In genomic region chr17:25398520-25398838, GRCm38 (mm10) we compare ENCODE assay signal across 10 mouse cellular contexts. TPM values are rescaled to one million over a fixed set of nuclear protein-coding genes. Genes with fewer than 3 reads are reported as not detected.
DNase-seq lines count a peak whose midpoint lies in the region; ATAC-seq lines count a peak whose summit lies in the region.
"Had no signal": no experiment of that assay in that cellular context is flagged by ENCODE, and none has a peak within 500 bp of the region (broad histone marks: within the 10 kb centered on the region; RNA-seq: fewer than 3 reads in every experiment).

No protein-coding gene starts in this region.

- H3K27ac ChIP-seq in forebrain, embryonic 11.5 days (ENCODE audit: low read depth, low read length): no peak overlapping the region
- no peak overlapping the region for H3K27ac ChIP-seq in forebrain, embryonic 10.5 days
- no peak overlapping the region for H3K27ac ChIP-seq in neural tube, embryonic 11.5 days (ENCODE audit: low read depth, low read length)
- no peak overlapping the region for H3K27ac ChIP-seq in intestine, embryonic 15.5 days
- H3K27ac ChIP-seq in neural tube, embryonic 14.5 days (ENCODE audit: low read depth, low read length): no peak overlapping the region
- H3K27ac ChIP-seq: liver, embryonic 14.5 days had no signal

- no peaks in the 10 kb centered on the region for H3K9me3 ChIP-seq in forebrain, embryonic 11.5 days (ENCODE audit: control insufficient read depth, low read length)
- no peaks in the 10 kb centered on the region for H3K9me3 ChIP-seq in forebrain, embryonic 10.5 days
- H3K9me3 ChIP-seq in neural tube, embryonic 11.5 days (ENCODE audit: control insufficient read depth, low read length): no peaks in the 10 kb centered on the region
- no peaks in the 10 kb centered on the region for H3K9me3 ChIP-seq in intestine, embryonic 15.5 days
- no peaks in the 10 kb centered on the region for H3K9me3 ChIP-seq in neural tube, embryonic 14.5 days (ENCODE audit: control insufficient read depth, low read length)

- ATAC-seq in forebrain, embryonic 11.5 days (replicated peaks; ENCODE audit: low FRiP score): 0 out of 2 replicates have a peak, but pooled peaks have one; percentile 23
- ATAC-seq in neural tube, embryonic 11.5 days (ENCODE audit: insufficient read depth, low FRiP score, low TSS enrichment): 0 out of 2 replicates have a peak, but pooled peaks have one; percentile 41
- 0 out of 2 replicates have a peak, but pooled peaks have one; percentile 35 for ATAC-seq in intestine, embryonic 15.5 days
- peak; percentile 59; the same call in 1 of the 2 replicates for ATAC-seq in neural tube, embryonic 14.5 days (ENCODE audit: low read depth)
- ATAC-seq: Patski had no signal

- no peak overlapping the region for H3K4me3 ChIP-seq in forebrain, embryonic 11.5 days (ENCODE audit: low read depth, low read length)
- H3K4me3 ChIP-seq in forebrain, embryonic 10.5 days: no peak overlapping the region
- no peak overlapping the region for H3K4me3 ChIP-seq in neural tube, embryonic 11.5 days (ENCODE audit: low read depth, low read length)
- no peak overlapping the region for H3K4me3 ChIP-seq in intestine, embryonic 15.5 days (replicated peaks)
- no peak overlapping the region for H3K4me3 ChIP-seq in neural tube, embryonic 14.5 days (ENCODE audit: low read depth, low read length)

- no peak overlapping the region for H3K9ac ChIP-seq in forebrain, embryonic 11.5 days (ENCODE audit: low read length)
- H3K9ac ChIP-seq in neural tube, embryonic 11.5 days (ENCODE audit: low read length): no peak overlapping the region
- H3K9ac ChIP-seq in intestine, embryonic 15.5 days: no peak overlapping the region
- no peak overlapping the region; the same call in 1 of the 2 replicates for H3K9ac ChIP-seq in neural tube, embryonic 14.5 days (replicated peaks; ENCODE audit: low read depth, low read length)
- H3K9ac ChIP-seq: liver, embryonic 14.5 days had no signal

- 16% methylated on average over 13 of the region's 13 CpGs for WGBS in forebrain, embryonic 11.5 days
- WGBS in forebrain, embryonic 10.5 days: 29% methylated on average over 13 of the region's 13 CpGs
- WGBS in neural tube, embryonic 11.5 days: 24% methylated on average over 13 of the region's 13 CpGs
- WGBS in intestine, embryonic 15.5 days: 57% methylated on average over 13 of the region's 13 CpGs
- WGBS in neural tube, embryonic 14.5 days: 15% methylated on average over 13 of the region's 13 CpGs

- H3K4me2 ChIP-seq in forebrain, embryonic 11.5 days (ENCODE audit: low read depth, low read length, severe bottlenecking): no peak overlapping the region
- H3K4me2 ChIP-seq in neural tube, embryonic 11.5 days (ENCODE audit: low read depth): no peak overlapping the region
- no peak overlapping the region for H3K4me2 ChIP-seq in intestine, embryonic 15.5 days (replicated peaks)
- H3K4me2 ChIP-seq in neural tube, embryonic 14.5 days (ENCODE audit: low read depth, low read length): no peak overlapping the region

- peaks cover 8% of the 10 kb centered on the region; the same call in 1 of the 2 replicates for H3K4me1 ChIP-seq in forebrain, embryonic 11.5 days (replicated peaks; ENCODE audit: control insufficient read depth, insufficient read depth, low read length)
- peaks cover 47% of the 10 kb centered on the region for H3K4me1 ChIP-seq in forebrain, embryonic 10.5 days
- H3K4me1 ChIP-seq in neural tube, embryonic 11.5 days (ENCODE audit: control insufficient read depth, insufficient read depth, low read length): no peaks in the 10 kb centered on the region; the same call in 1 of the 2 replicates
- H3K4me1 ChIP-seq in intestine, embryonic 15.5 days (replicated peaks): 0 out of 2 replicates have a peak, but pooled peaks cover 3% of the 10 kb centered on the region
- H3K4me1 ChIP-seq in neural tube, embryonic 14.5 days (ENCODE audit: control insufficient read depth, insufficient read depth, low read length): no peaks in the 10 kb centered on the region

- H3K27me3 ChIP-seq in forebrain, embryonic 11.5 days (ENCODE audit: control insufficient read depth, insufficient read depth, low read length): peaks cover 36% of the 10 kb centered on the region
- H3K27me3 ChIP-seq in forebrain, embryonic 10.5 days (ENCODE audit: poor library complexity, severe bottlenecking): peaks cover 82% of the 10 kb centered on the region
- no peaks in the 10 kb centered on the region for H3K27me3 ChIP-seq in neural tube, embryonic 11.5 days (ENCODE audit: control insufficient read depth, insufficient read depth, low read length)
- no peaks in the 10 kb centered on the region for H3K27me3 ChIP-seq in intestine, embryonic 15.5 days (replicated peaks)
- H3K27me3 ChIP-seq in neural tube, embryonic 14.5 days (ENCODE audit: control insufficient read depth, insufficient read depth, low read length): no peaks in the 10 kb centered on the region

- DNase-seq in forebrain, embryonic 11.5 days (ENCODE audit: low spot score): no peak
- no peak for DNase-seq in forebrain, embryonic 10.5 days (ENCODE audit: extremely low spot score, low spot score)
- no peak for DNase-seq in neural tube, embryonic 11.5 days (ENCODE audit: low spot score)
- no peak for DNase-seq in neural tube, embryonic 10.5 days (ENCODE audit: extremely low spot score, low spot score)
- DNase-seq in spleen, postnatal 10 days (ENCODE audit: low spot score in 2 of 2): no peak
- DNase-seq in right cerebral cortex, postnatal 36 days (ENCODE audit: low spot score in 2 of 2): no peak

- H3K36me3 ChIP-seq in forebrain, embryonic 11.5 days (ENCODE audit: control insufficient read depth, insufficient read depth, low read length): no peaks in the 10 kb centered on the region
- H3K36me3 ChIP-seq in forebrain, embryonic 10.5 days (replicated peaks): 0 out of 2 replicates have a peak, but pooled peaks cover 3% of the 10 kb centered on the region
- no peaks in the 10 kb centered on the region; the same call in 1 of the 2 replicates for H3K36me3 ChIP-seq in neural tube, embryonic 11.5 days (ENCODE audit: control insufficient read depth, insufficient read depth, low read length)
- H3K36me3 ChIP-seq in intestine, embryonic 15.5 days: no peaks in the 10 kb centered on the region
- no peaks in the 10 kb centered on the region for H3K36me3 ChIP-seq in neural tube, embryonic 14.5 days (ENCODE audit: control insufficient read depth, insufficient read depth, low read length)

RNA-seq across cellular contexts. Expression of gene Tpsg1, which starts 29.4 kb away (rescaled TPM):
- polyA plus RNA-seq in forebrain, embryonic 11.5 days (2014; fragmentation: Nextera tagmentation; extraction: Ambion mirVana): 0.45 TPM in 1 of 2 replicates, not detected in the other
- not detected in 2 replicates for polyA plus RNA-seq in forebrain, embryonic 10.5 days (2016; fragmentation: Nextera tagmentation; extraction: Ambion mirVana)
- polyA plus RNA-seq in neural tube, embryonic 11.5 days (2014; fragmentation: Nextera tagmentation; extraction: Ambion mirVana): 0.37 and 0.46 TPM in 2 replicates
- polyA plus RNA-seq in intestine, embryonic 15.5 days (2015; fragmentation: Nextera tagmentation; extraction: Ambion mirVana): 14.3 and 17.6 TPM in 2 replicates
- 1.1 and 1.6 TPM in 2 replicates for polyA plus RNA-seq in neural tube, embryonic 14.5 days (2014; fragmentation: Nextera tagmentation; extraction: Ambion mirVana)
- polyA plus RNA-seq: Patski had no signal

RNA-seq across cellular contexts. Expression of gene Tpsb2, which starts 32.4 kb away (rescaled TPM):
- polyA plus RNA-seq in forebrain, embryonic 11.5 days (2014; fragmentation: Nextera tagmentation; extraction: Ambion mirVana): not detected in 2 replicates
- polyA plus RNA-seq in forebrain, embryonic 10.5 days (2016; fragmentation: Nextera tagmentation; extraction: Ambion mirVana): not detected in 2 replicates
- not detected in 2 replicates for polyA plus RNA-seq in neural tube, embryonic 11.5 days (2014; fragmentation: Nextera tagmentation; extraction: Ambion mirVana)
- polyA plus RNA-seq in intestine, embryonic 15.5 days (2015; fragmentation: Nextera tagmentation; extraction: Ambion mirVana): 1.9 TPM in 2 replicates
- not detected in 2 replicates for polyA plus RNA-seq in neural tube, embryonic 14.5 days (2014; fragmentation: Nextera tagmentation; extraction: Ambion mirVana)
- polyA plus RNA-seq: Patski had no signal

RNA-seq across cellular contexts. Expression of gene Cacna1h, which starts 35.1 kb away (rescaled TPM):
- 4.4 and 4.7 TPM in 2 replicates for polyA plus RNA-seq in forebrain, embryonic 11.5 days (2014; fragmentation: Nextera tagmentation; extraction: Ambion mirVana)
- polyA plus RNA-seq in forebrain, embryonic 10.5 days (2016; fragmentation: Nextera tagmentation; extraction: Ambion mirVana): 1.7 and 2.2 TPM in 2 replicates
- 9.7 and 13.3 TPM in 2 replicates for polyA plus RNA-seq in neural tube, embryonic 11.5 days (2014; fragmentation: Nextera tagmentation; extraction: Ambion mirVana)
- 4.3 and 4.6 TPM in 2 replicates for polyA plus RNA-seq in intestine, embryonic 15.5 days (2015; fragmentation: Nextera tagmentation; extraction: Ambion mirVana)
- 12.3 and 12.8 TPM in 2 replicates for polyA plus RNA-seq in neural tube, embryonic 14.5 days (2014; fragmentation: Nextera tagmentation; extraction: Ambion mirVana)

RNA-seq across cellular contexts. Expression of gene Tpsab1, which starts 53.1 kb away (rescaled TPM):
- not detected in 2 replicates for polyA plus RNA-seq in forebrain, embryonic 11.5 days (2014; fragmentation: Nextera tagmentation; extraction: Ambion mirVana)
- polyA plus RNA-seq in forebrain, embryonic 10.5 days (2016; fragmentation: Nextera tagmentation; extraction: Ambion mirVana): not detected in 2 replicates
- not detected in 2 replicates for polyA plus RNA-seq in neural tube, embryonic 11.5 days (2014; fragmentation: Nextera tagmentation; extraction: Ambion mirVana)
- not detected in 2 replicates for polyA plus RNA-seq in intestine, embryonic 15.5 days (2015; fragmentation: Nextera tagmentation; extraction: Ambion mirVana)
- polyA plus RNA-seq in neural tube, embryonic 14.5 days (2014; fragmentation: Nextera tagmentation; extraction: Ambion mirVana): not detected in 2 replicates
- polyA plus RNA-seq: liver, embryonic 14.5 days; Patski had no signal

RNA-seq across cellular contexts. Expression of gene Tekt4, which starts 55.9 kb away (rescaled TPM):
- 0.12 and 0.29 TPM in 2 replicates for polyA plus RNA-seq in forebrain, embryonic 11.5 days (2014; fragmentation: Nextera tagmentation; extraction: Ambion mirVana)
- 0.18 TPM in 1 of 2 replicates, not detected in the other for polyA plus RNA-seq in forebrain, embryonic 10.5 days (2016; fragmentation: Nextera tagmentation; extraction: Ambion mirVana)
- 0.25 and 0.46 TPM in 2 replicates for polyA plus RNA-seq in neural tube, embryonic 11.5 days (2014; fragmentation: Nextera tagmentation; extraction: Ambion mirVana)
- polyA plus RNA-seq in intestine, embryonic 15.5 days (2015; fragmentation: Nextera tagmentation; extraction: Ambion mirVana): not detected in 2 replicates
- 0.83 and 0.98 TPM in 2 replicates for polyA plus RNA-seq in neural tube, embryonic 14.5 days (2014; fragmentation: Nextera tagmentation; extraction: Ambion mirVana)
- polyA plus RNA-seq: Patski had no signal
